Mouse (Mus musculus) ES-Bruce4 (cell line): ENCODE results near the gene Olfr804. TPM values are rescaled to one million over a fixed set of nuclear protein-coding genes. Genes with fewer than 3 reads are reported as not detected.

Experiments
- H3K27ac ChIP-seq: 2 replicates; pipeline ENCODE4 v1.5.1; 2012; ENCODE audit warnings: low read length, inconsistent platforms; ENCODE audit not compliant: insufficient read depth
- H3K27me3 ChIP-seq: 2 replicates; pipeline ENCODE4 v1.6.1; 2012; ENCODE audit warnings: mild to moderate bottlenecking, low read length, inconsistent platforms; ENCODE audit not compliant: control insufficient read depth, poor library complexity, insufficient read depth, severe bottlenecking
- H3K36me3 ChIP-seq: 2 replicates; pipeline ENCODE4 v1.6.1; 2012; ENCODE audit warnings: inconsistent platforms, mild to moderate bottlenecking, low read length, moderate library complexity; ENCODE audit not compliant: control insufficient read depth, poor library complexity, insufficient read depth, severe bottlenecking
- H3K4me1 ChIP-seq: one replicate; pipeline ENCODE4 v1.8.1; 2011; ENCODE audit warnings: low read length; ENCODE audit not compliant: control insufficient read depth, insufficient read depth
- H3K4me3 ChIP-seq: 2 replicates; pipeline ENCODE4 v1.5.1; 2011; ENCODE audit warnings: low read depth, mild to moderate bottlenecking, low read length
- H3K9ac ChIP-seq: 2 replicates; pipeline ENCODE4 v1.6.1; 2012; ENCODE audit warnings: low read depth, mild to moderate bottlenecking, inconsistent platforms; ENCODE audit not compliant: poor library complexity, severe bottlenecking
- H3K9me3 ChIP-seq: replicated peaks from 2 replicates; pipeline ENCODE4 v1.6.1; 2012; ENCODE audit warnings: mild to moderate bottlenecking, low read length, inconsistent platforms; ENCODE audit not compliant: control insufficient read depth, poor library complexity, insufficient read depth, severe bottlenecking
- CTCF ChIP-seq: IDR thresholded peaks from one replicate; pipeline ENCODE4 v1.8.1; 2011; ENCODE audit warnings: low read depth, low read length
- EP300 ChIP-seq: IDR thresholded peaks from 2 replicates; pipeline ENCODE4 v1.6.1; 2011; ENCODE audit warnings: low read depth, low read length; ENCODE audit not compliant: insufficient read depth
- POLR2A ChIP-seq: IDR thresholded peaks from one replicate; pipeline ENCODE4 v1.8.1; 2011; ENCODE audit warnings: low read length; ENCODE audit not compliant: insufficient read depth
- polyA plus RNA-seq: library from polyadenylated mRNA; stranded (reverse); fragments of >200 nt; gene quantifications from 2 replicates; pipeline ENCODE4 v1.2.4, GENCODE M21; 2011; ENCODE audit warnings: low read depth; ENCODE audit not compliant: missing spikeins, insufficient read depth, insufficient read length

Gene Olfr804
- polyA plus RNA-seq, 1 experiment, result not detected

DNA sequence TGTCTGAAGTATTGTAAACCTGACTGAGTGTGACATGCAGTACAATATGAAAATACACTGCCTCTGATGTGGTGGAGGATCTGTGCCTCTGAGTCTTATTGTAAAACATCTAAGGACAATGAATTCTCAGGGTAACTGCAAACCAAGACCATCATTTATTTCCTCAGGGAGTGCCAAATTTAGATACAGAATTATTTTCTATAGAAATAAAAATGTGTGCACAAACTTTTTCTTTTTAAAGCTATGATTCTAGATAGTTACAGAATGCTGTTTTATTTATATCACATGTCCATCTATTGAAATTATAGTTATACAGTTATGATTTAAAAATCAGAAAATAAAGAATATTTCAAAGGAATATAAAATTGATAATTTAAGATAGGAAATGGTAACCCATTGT, 38.8 kb downstream of the Olfr804 start, which contains the start of gene Olfr806:
Gene Olfr806 (minus strand): TSS at position 101 of the 400 bp plus-strand sequence.
- no peak within 1 kb of the TSS for H3K9ac ChIP-seq
- no peak for TF ChIP-seq EP300
- no peak for TF ChIP-seq CTCF
- TF ChIP-seq POLR2A, result no peak
- no peaks in the 10 kb centered on the region for H3K4me1 ChIP-seq
- no peak within 1 kb of the TSS for H3K27ac ChIP-seq
- no peak within 1 kb of the TSS for H3K4me3 ChIP-seq
- no peaks in the 10 kb centered on the region for H3K36me3 ChIP-seq
- H3K9me3 ChIP-seq, result no peaks in the 10 kb centered on the region
- H3K27me3 ChIP-seq, result no peaks in the 10 kb centered on the region

DNA sequence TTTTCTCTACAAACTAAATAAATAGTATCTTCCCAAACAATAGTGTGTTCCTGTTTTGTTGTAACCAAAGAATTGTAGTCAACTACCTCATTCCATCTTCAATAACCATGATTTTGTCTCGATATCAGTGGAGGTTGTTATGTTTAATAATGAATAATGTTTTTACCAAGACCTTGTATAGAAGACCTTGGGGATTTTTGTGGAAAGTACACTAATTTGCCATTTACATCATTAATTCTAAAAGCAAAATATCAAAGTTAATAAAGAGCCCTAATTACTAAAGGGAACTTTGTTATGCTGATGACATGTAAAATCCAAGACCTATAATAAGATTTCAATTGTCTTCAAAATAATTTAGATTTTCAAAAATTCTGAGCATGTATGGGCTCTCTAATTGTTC, 54.7 kb downstream of the Olfr804 start, which contains the start of gene Olfr807:
Gene Olfr807 (minus strand): TSS at position 101 of the 400 bp plus-strand sequence.
- H3K36me3 ChIP-seq, result no peaks in the 10 kb centered on the region
- no peak for TF ChIP-seq POLR2A
- TF ChIP-seq CTCF, result no peak
- no peak for TF ChIP-seq EP300
- no peaks in the 10 kb centered on the region for H3K27me3 ChIP-seq
- H3K9me3 ChIP-seq, result no peaks in the 10 kb centered on the region
- H3K4me1 ChIP-seq, result no peaks in the 10 kb centered on the region
- no peak within 1 kb of the TSS for H3K9ac ChIP-seq
- no peak within 1 kb of the TSS for H3K27ac ChIP-seq
- H3K4me3 ChIP-seq, result no peak within 1 kb of the TSS

Other genes with a start within 250 kb of the Olfr804 start
- gene Olfr787, start 241.3 kb upstream of the Olfr804 start, polyA plus RNA-seq, result 0.14 TPM in 1 of 2 replicates, not detected in the other
- gene Olfr788, start 232.2 kb upstream of the Olfr804 start, polyA plus RNA-seq, result not detected in 2 replicates
- gene Olfr789, start 218.5 kb upstream of the Olfr804 start, polyA plus RNA-seq, result not detected in 2 replicates
- gene Olfr790, start 204.7 kb upstream of the Olfr804 start, polyA plus RNA-seq, result not detected in 2 replicates
- gene Olfr791, start 181.4 kb upstream of the Olfr804 start, polyA plus RNA-seq, result not detected in 2 replicates
- not detected in 2 replicates for gene Olfr792, start 164.0 kb upstream of the Olfr804 start, polyA plus RNA-seq
- 0.29 TPM in 1 of 2 replicates, not detected in the other for gene Olfr794, start 135.6 kb upstream of the Olfr804 start, polyA plus RNA-seq
- 0.24 TPM in 1 of 2 replicates, not detected in the other for gene Olfr796, start 90.6 kb upstream of the Olfr804 start, polyA plus RNA-seq
- gene Olfr798, start 75.3 kb upstream of the Olfr804 start, polyA plus RNA-seq, result not detected in 2 replicates
- gene Olfr799, start 65.7 kb upstream of the Olfr804 start, polyA plus RNA-seq, result not detected in 2 replicates
- not detected in 2 replicates for gene Olfr800, start 45.5 kb upstream of the Olfr804 start, polyA plus RNA-seq
- not detected in 2 replicates for gene Olfr801, start 29.3 kb upstream of the Olfr804 start, polyA plus RNA-seq
- not detected in 2 replicates for gene Olfr802, start 15.0 kb upstream of the Olfr804 start, polyA plus RNA-seq
- gene Olfr803, start 8.9 kb upstream of the Olfr804 start, polyA plus RNA-seq, result not detected in 2 replicates
- gene Olfr805, start 26.2 kb downstream of the Olfr804 start, polyA plus RNA-seq, result not detected in 2 replicates
- not detected in 2 replicates for gene Olfr806, start 38.7 kb downstream of the Olfr804 start, polyA plus RNA-seq
- gene Olfr807, start 54.6 kb downstream of the Olfr804 start, polyA plus RNA-seq, result not detected in 2 replicates
- gene Olfr808, start 62.3 kb downstream of the Olfr804 start, polyA plus RNA-seq, result not detected in 2 replicates
- gene Olfr809, start 71.4 kb downstream of the Olfr804 start, polyA plus RNA-seq, result not detected in 2 replicates
- not detected in 2 replicates for gene Olfr810, start 91.7 kb downstream of the Olfr804 start, polyA plus RNA-seq
- gene Olfr811, start 101.2 kb downstream of the Olfr804 start, polyA plus RNA-seq, result not detected in 2 replicates
- not detected in 2 replicates for gene Olfr812, start 142.9 kb downstream of the Olfr804 start, polyA plus RNA-seq
- gene Olfr813, start 152.2 kb downstream of the Olfr804 start, polyA plus RNA-seq, result not detected in 2 replicates
- 0.40 TPM in 1 of 2 replicates, not detected in the other for gene Olfr814, start 176.6 kb downstream of the Olfr804 start, polyA plus RNA-seq
- gene Olfr815, start 202.7 kb downstream of the Olfr804 start, polyA plus RNA-seq, result not detected in 2 replicates
- gene Olfr816, start 212.4 kb downstream of the Olfr804 start, polyA plus RNA-seq, result not detected in 2 replicates
- gene Olfr818, start 245.9 kb downstream of the Olfr804 start, polyA plus RNA-seq, result not detected in 2 replicates